Mouse (Mus musculus) kidney, adult 8-10 months (tissue): ENCODE measurements around the gene Dock4.
A peak's percentile ranks its signal among the peaks of the same experiment; 100 is the strongest.
"Not testable (repeated sequence)": the region's sequence is repeated elsewhere in the genome, so short reads cannot be mapped to it uniquely, and the experiment has no call there.

Source experiments
- DNase-seq, 2 experiments: peaks; one replicate each; pipeline ENCODE4 v3.0.0; 2022

The Dock4 gene

GRCm38 (mm10) chr12:40832157-40832556, 386.4 kb downstream of the Dock4 start:
- peak in 1 of 2 experiments; percentile 33 for DNase-seq

GRCm38 (mm10) chr12:40836924-40837323, 391.2 kb downstream of the Dock4 start:
- DNase-seq = no peak

- peak; percentile 38 to 69 for DNase-seq
These were observed 392.0 kb downstream of the Dock4 start for GRCm38 (mm10) chr12:40837597-40838337.

- no peak for DNase-seq
These were observed 392.6 kb downstream of the Dock4 start for GRCm38 (mm10) chr12:40838338-40838695.

GRCm38 (mm10) chr12:40838940-40839339, 393.2 kb downstream of the Dock4 start:
- DNase-seq = no peak

- DNase-seq = no peak
These were observed 394.1 kb downstream of the Dock4 start for GRCm38 (mm10) chr12:40839817-40840216.

- DNase-seq = no peak
These were observed 396.7 kb downstream of the Dock4 start for GRCm38 (mm10) chr12:40842251-40842988.

- DNase-seq = no peak
These were observed 397.2 kb downstream of the Dock4 start for GRCm38 (mm10) chr12:40842991-40843390.

GRCm38 (mm10) chr12:40843474-40844080, 397.8 kb downstream of the Dock4 start:
- DNase-seq = no peak

GRCm38 (mm10) chr12:40844324-40844723, 398.6 kb downstream of the Dock4 start:
- DNase-seq = no peak

GRCm38 (mm10) chr12:40854705-40855367, 409.1 kb downstream of the Dock4 start:
- no peak for DNase-seq

- DNase-seq = no peak
These were observed 411.7 kb downstream of the Dock4 start for GRCm38 (mm10) chr12:40857466-40857865.

- not testable (repeated sequence) for DNase-seq
These were observed 413.0 kb downstream of the Dock4 start for GRCm38 (mm10) chr12:40858763-40859162.

GRCm38 (mm10) chr12:40870387-40870786, 424.6 kb downstream of the Dock4 start:
- no peak for DNase-seq

- no peak for DNase-seq
These were observed 427.0 kb downstream of the Dock4 start for GRCm38 (mm10) chr12:40872716-40873115.

GRCm38 (mm10) chr12:40873267-40873666, 427.5 kb downstream of the Dock4 start:
- DNase-seq = not testable (repeated sequence)

- DNase-seq = no peak
These were observed 439.2 kb downstream of the Dock4 start for GRCm38 (mm10) chr12:40884976-40885375.

GRCm38 (mm10) chr12:40885377-40885776, 439.6 kb downstream of the Dock4 start:
- DNase-seq = no peak

GRCm38 (mm10) chr12:40887496-40887895, 441.7 kb downstream of the Dock4 start:
- no peak for DNase-seq

GRCm38 (mm10) chr12:40888261-40888791, 442.6 kb downstream of the Dock4 start:
- no peak for DNase-seq

GRCm38 (mm10) chr12:40888829-40889228, 443.1 kb downstream of the Dock4 start:
- DNase-seq = peak; percentile 5 to 15

GRCm38 (mm10) chr12:40889534-40889933, 443.8 kb downstream of the Dock4 start:
- DNase-seq = no peak

GRCm38 (mm10) chr12:40891168-40891567, 445.4 kb downstream of the Dock4 start:
- DNase-seq = no peak
